Mouse (Mus musculus) neural tube, embryonic 11.5 days (tissue): ENCODE measurements around the gene Ankrd11. TPM values are rescaled to one million over a fixed set of nuclear protein-coding genes. Genes with fewer than 3 reads are reported as not detected.

Source experiments
- ATAC-seq: fragments of 200-750 bp; cut with Nextera tagmentation; 2 replicates; pipeline ENCODE4 v1.8.0; 2017; ENCODE audit warnings: moderate number of reproducible peaks, mild to moderate bottlenecking, moderate TSS enrichment, moderate library complexity; ENCODE audit not compliant: insufficient read depth, low FRiP score, low TSS enrichment
- DNase-seq: peaks from one replicate; pipeline ENCODE4 v3.0.0-alpha.2; 2015; ENCODE audit warnings: low spot score
- H3K27ac ChIP-seq: fragments of 300-500 bp; sonication (generic); 2 replicates; pipeline ENCODE4 v1.5.1; 2014; ENCODE audit warnings: low read depth, mild to moderate bottlenecking, low read length
- H3K27me3 ChIP-seq: fragments of 300-500 bp; sonication (generic); 2 replicates; pipeline ENCODE4 v1.6.1; 2014; ENCODE audit warnings: mild to moderate bottlenecking, low read length, mixed read lengths; ENCODE audit not compliant: control insufficient read depth, insufficient read depth
- H3K36me3 ChIP-seq: fragments of 300-500 bp; sonication (generic); 2 replicates; pipeline ENCODE4 v1.6.1; 2014; ENCODE audit warnings: mild to moderate bottlenecking, low read length, moderate library complexity, mixed read lengths; ENCODE audit not compliant: control insufficient read depth, insufficient read depth
- H3K4me1 ChIP-seq: fragments of 300-500 bp; sonication (generic); 2 replicates; pipeline ENCODE4 v1.6.1; 2014; ENCODE audit warnings: low read length, mixed read lengths; ENCODE audit not compliant: control insufficient read depth, insufficient read depth
- H3K4me2 ChIP-seq: fragments of 300-500 bp; sonication (generic); 2 replicates; pipeline ENCODE4 v1.6.1; 2014; ENCODE audit warnings: low read depth, mild to moderate bottlenecking, moderate library complexity
- H3K4me3 ChIP-seq: fragments of 300-500 bp; sonication (generic); 2 replicates; pipeline ENCODE4 v1.5.1; 2014; ENCODE audit warnings: low read depth, low read length
- H3K9ac ChIP-seq: fragments of 300-500 bp; sonication (generic); 2 replicates; pipeline ENCODE4 v1.6.1; 2014; ENCODE audit warnings: mild to moderate bottlenecking, low read length
- H3K9me3 ChIP-seq: fragments of 300-500 bp; sonication (generic); 2 replicates; pipeline ENCODE4 v1.6.1; 2016; ENCODE audit warnings: low read length; ENCODE audit not compliant: control insufficient read depth
- WGBS: fragments of 180-500 bp; shearing (Covaris S2); extraction: QIAGEN DNeasy Blood & Tissue Kit; methylation state at CpG from one replicate; pipeline ENCODE4 v1.1.7; 2014; 5-methylcytosine and 5-hydroxymethylcytosine counted together
- polyA plus RNA-seq: library from polyadenylated mRNA; unstranded; fragments of >200 nt; fragmentation: Nextera tagmentation; extraction: Ambion mirVana; gene quantifications from 2 replicates; pipeline ENCODE4 v1.2.1, GENCODE M21; 2014

Ankrd11 gene
- polyA plus RNA-seq, 1 experiment from 2014 or later, result 88.3 TPM

DNA sequence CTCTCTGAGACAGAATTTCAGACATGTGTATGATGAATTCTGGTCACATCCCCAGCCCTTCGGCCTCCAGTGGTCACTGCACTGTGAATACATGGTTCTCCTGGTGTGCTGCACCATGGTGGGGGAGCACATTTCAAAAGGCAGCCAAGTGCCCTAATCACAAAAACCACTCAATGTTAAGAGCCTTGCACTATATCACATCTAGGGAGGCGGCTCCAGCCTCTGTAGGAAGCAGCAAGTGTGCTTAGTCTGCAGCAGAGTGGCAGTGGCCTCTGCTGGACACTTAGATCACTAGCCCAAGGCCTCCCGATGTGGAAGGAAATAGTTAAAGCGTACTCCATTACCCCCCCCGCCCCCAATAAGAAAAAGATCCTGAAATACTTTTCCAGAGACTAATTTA lies 143.0 kb downstream of the Ankrd11 start:
- WGBS, result 82% methylated on average over 5 of the region's 5 CpGs
- no peak overlapping the region for H3K9ac ChIP-seq
- H3K27ac ChIP-seq, result no peak overlapping the region
- H3K9me3 ChIP-seq, result no peaks in the 10 kb centered on the region
- no peak overlapping the region for H3K4me2 ChIP-seq
- H3K36me3 ChIP-seq, result peaks cover 19% of the 10 kb centered on the region; the same call in 1 of the 2 replicates
- H3K4me3 ChIP-seq, result no peak overlapping the region
- H3K4me1 ChIP-seq, result no peaks in the 10 kb centered on the region
- no peak for ATAC-seq
- no peak for DNase-seq
- no peaks in the 10 kb centered on the region for H3K27me3 ChIP-seq

DNA sequence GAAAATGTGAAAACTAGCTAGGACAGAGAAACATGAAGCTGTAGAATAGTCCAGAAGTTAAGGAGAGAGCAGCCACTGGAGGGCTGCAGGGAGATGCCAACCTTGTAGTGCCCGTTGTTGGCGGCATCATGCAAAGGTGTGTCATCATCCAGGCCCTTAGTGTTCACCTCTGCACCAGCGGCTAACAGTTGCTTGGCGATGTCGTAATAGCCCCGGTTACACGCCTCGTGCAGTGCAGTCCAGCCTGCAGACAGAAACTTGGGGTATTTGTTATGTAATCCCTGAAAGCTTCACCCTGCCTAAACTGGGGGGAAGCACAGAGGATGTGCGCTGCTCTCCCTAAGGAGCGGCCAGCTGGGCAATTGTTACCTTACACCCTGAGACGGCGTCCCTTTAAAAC lies 143.6 kb downstream of the Ankrd11 start:
- 96% methylated on average over 12 of the region's 12 CpGs for WGBS
- DNase-seq, result no peak
- no peaks in the 10 kb centered on the region for H3K27me3 ChIP-seq
- H3K4me2 ChIP-seq, result no peak overlapping the region
- H3K9ac ChIP-seq, result no peak overlapping the region
- H3K9me3 ChIP-seq, result no peaks in the 10 kb centered on the region
- H3K4me1 ChIP-seq, result no peaks in the 10 kb centered on the region
- H3K36me3 ChIP-seq, result peaks cover 19% of the 10 kb centered on the region; the same call in 1 of the 2 replicates
- H3K27ac ChIP-seq, result no peak overlapping the region
- no peak for ATAC-seq
- H3K4me3 ChIP-seq, result no peak overlapping the region

DNA sequence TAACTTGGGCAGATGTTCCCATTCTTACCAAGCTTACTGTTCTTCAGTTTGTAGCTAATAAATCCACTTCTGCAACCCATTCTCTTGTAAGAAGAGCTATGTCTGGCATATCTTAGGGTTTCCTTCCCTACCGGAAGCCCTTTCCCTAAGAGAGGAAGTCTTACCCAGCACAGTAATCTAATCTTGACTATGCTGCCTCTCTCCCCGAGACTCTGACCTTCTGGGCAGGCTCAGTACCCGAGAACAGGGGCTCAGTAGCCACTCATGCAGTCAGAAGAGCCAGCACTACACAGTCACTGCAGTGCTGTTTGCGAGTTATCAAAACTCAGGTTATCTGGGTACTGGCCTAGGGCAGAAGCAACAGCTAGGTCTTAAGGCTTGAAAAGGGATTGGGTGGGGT lies 144.1 kb downstream of the Ankrd11 start:
- peaks cover 19% of the 10 kb centered on the region; the same call in 1 of the 2 replicates for H3K36me3 ChIP-seq
- no peak for ATAC-seq
- DNase-seq, result no peak
- WGBS, result 96% methylated on average over 4 of the region's 4 CpGs
- H3K9ac ChIP-seq, result no peak overlapping the region
- no peak overlapping the region for H3K27ac ChIP-seq
- no peaks in the 10 kb centered on the region for H3K4me1 ChIP-seq
- no peaks in the 10 kb centered on the region for H3K9me3 ChIP-seq
- no peak overlapping the region for H3K4me3 ChIP-seq
- H3K27me3 ChIP-seq, result no peaks in the 10 kb centered on the region
- H3K4me2 ChIP-seq, result no peak overlapping the region

DNA sequence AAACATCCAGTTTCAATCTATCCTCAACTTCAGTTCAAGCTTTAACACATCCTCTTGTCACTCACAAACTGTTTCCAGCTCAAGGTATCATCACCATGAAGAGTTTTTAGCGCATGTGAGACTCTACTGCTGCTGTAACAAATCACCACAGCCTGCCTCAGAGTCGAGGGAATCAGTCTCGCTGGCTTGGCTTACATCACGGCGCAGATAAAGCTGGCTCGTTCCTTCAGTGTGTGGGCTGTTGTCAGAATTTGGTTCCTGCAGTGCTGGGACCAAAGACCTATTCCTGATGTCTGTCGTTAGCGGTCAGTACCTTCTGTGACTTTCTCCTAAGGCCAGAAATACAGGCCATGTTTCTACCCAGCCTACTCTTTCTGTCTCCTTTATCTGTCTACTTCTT lies 144.9 kb downstream of the Ankrd11 start:
- Histone ChIP-seq H3K9me3 (no peaks in the 10 kb centered on the region), H3K36me3 (peaks cover 21% of the 10 kb centered on the region; the same call in 1 of the 2 replicates), H3K27ac (no peak overlapping the region), H3K4me2 (no peak overlapping the region), H3K4me1 (no peaks in the 10 kb centered on the region), H3K4me3 (no peak overlapping the region), H3K9ac (no peak overlapping the region), H3K27me3 (no peaks in the 10 kb centered on the region)
- WGBS, result 97% methylated on average over 8 of the region's 8 CpGs
- ATAC-seq (no peak), DNase-seq (no peak)

DNA sequence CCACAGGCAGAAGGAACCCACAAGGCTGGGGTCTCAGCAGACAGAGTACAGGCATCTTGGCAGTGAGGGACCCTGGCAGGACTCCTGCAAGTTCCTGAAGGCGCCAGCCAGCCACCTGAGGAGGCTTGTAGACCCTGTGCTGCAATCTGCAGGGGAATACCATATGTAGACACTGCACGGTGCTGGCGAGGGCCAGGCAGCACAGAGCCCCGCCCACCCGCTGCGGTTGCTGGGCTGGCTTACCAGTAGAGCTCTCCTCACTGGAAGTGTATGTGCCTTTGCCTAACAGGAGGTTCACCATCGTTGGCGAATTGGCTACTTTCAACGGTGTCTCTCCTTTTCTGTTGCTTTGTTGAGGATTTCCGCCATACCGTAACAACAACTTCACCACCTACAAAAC lies 145.8 kb downstream of the Ankrd11 start:
- ATAC-seq (no peak), DNase-seq (no peak)
- H3K9me3 ChIP-seq, result no peaks in the 10 kb centered on the region
- no peak overlapping the region for H3K4me2 ChIP-seq
- peaks cover 23% of the 10 kb centered on the region for H3K36me3 ChIP-seq
- H3K27ac ChIP-seq, result no peak overlapping the region
- H3K27me3 ChIP-seq, result no peaks in the 10 kb centered on the region
- no peak overlapping the region for H3K9ac ChIP-seq
- no peak overlapping the region for H3K4me3 ChIP-seq
- no peaks in the 10 kb centered on the region for H3K4me1 ChIP-seq
- WGBS, result 95% methylated on average over 11 of the region's 11 CpGs

DNA sequence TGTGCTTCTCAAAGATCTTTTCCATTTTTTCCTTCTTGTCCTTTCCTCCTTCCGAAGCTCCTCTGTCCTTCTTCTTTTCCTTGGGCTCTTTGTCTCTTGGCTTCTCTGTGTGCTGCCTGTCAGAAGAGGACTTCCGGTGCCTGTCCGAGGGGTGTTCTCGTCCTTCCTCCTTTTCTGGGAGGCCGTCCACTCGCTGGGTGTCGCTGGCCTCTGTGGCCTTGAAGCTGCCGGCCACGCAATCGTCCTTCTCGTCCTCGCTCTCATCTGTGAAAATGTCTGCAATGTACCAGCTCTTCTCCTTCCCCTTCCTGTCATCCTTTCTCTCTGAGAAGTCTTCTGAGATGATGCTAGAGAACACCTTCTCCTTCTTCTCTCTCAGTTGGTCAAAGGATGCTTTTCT lies 148.6 kb downstream of the Ankrd11 start:
- H3K36me3 ChIP-seq, result peaks cover 31% of the 10 kb centered on the region
- ATAC-seq, result no peak

DNA sequence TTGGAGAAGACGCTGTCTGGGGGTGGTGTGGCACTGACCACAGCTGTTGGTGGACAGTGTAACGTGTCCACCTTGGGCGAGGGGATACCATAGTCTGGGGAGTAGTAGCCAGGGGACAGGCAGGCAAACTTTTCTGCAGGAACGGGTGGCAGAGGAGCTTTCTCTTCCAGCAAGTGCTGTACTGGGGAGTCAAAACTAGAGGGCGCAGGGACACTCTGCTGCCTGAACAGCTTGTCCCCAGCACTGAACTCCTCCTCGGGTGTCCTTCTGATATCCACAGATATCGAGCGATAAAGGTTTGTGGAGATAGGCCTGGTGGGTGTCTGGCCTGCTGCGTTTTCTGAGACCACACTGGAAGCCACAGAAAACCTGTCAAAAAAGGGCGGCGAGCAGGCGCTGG lies 150.6 kb downstream of the Ankrd11 start:
- H3K4me1 ChIP-seq, result no peaks in the 10 kb centered on the region
- H3K4me2 ChIP-seq, result no peak overlapping the region
- WGBS, result 91% methylated on average over 12 of the region's 12 CpGs
- no peak overlapping the region for H3K27ac ChIP-seq
- no peak overlapping the region for H3K4me3 ChIP-seq
- H3K9me3 ChIP-seq, result no peaks in the 10 kb centered on the region
- ATAC-seq (no peak), DNase-seq (no peak)
- peaks cover 33% of the 10 kb centered on the region for H3K36me3 ChIP-seq
- no peak overlapping the region for H3K9ac ChIP-seq
- no peaks in the 10 kb centered on the region for H3K27me3 ChIP-seq

More for the DNA sequence above, 148.6 kb downstream of the Ankrd11 start:
- no peak overlapping the region for H3K4me3 ChIP-seq
- no peaks in the 10 kb centered on the region for H3K9me3 ChIP-seq
- H3K9ac ChIP-seq, result no peak overlapping the region
- H3K27ac ChIP-seq, result no peak overlapping the region
- WGBS, result 94% methylated on average over 12 of the region's 12 CpGs
- no peak for DNase-seq
- no peaks in the 10 kb centered on the region for H3K4me1 ChIP-seq
- H3K27me3 ChIP-seq, result no peaks in the 10 kb centered on the region
- H3K4me2 ChIP-seq, result no peak overlapping the region

DNA sequence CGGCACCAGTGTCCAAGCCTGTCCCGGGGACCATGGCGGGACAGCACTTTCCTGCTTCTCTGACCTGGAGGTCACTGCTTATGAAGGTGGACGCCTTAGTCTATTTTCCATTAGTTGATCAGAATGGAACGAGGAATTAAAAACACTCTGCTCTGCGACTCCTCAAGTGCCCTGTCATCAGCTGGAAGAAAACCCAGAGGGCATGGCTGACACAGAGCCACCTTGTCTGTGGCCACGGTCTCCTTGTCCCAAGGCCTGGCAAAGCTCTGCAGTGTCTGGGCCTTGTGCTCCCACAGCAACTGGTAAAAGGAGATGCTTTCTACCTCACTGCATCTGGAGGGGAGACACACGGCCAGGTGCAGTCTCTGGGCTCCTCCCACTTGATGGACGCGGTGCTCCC lies 158.4 kb downstream of the Ankrd11 start:
- H3K36me3 ChIP-seq, result peaks cover 27% of the 10 kb centered on the region
- 91% methylated on average over 10 of the region's 10 CpGs for WGBS

DNA sequence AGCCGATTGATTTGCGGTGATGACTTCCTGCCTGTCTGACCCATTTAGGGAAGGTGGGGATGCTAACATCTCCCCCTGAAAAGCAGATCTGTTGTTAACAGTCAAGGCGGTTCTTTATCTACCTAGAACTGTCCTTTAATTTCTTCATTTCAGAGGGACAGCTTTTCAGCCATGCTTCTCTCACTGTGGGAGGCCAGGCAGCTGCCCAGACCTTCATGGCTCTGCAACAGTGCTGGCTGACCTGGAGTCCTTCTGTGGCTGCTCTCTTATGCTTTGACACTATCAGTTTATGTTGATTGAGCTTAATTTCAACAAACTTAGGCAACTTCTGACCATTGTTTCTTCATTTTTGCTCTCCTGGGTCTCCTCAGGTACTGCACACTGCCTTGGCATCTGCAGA lies 161.8 kb downstream of the Ankrd11 start:
- Histone ChIP-seq H3K9me3 (no peaks in the 10 kb centered on the region), H3K9ac (no peak overlapping the region), H3K36me3 (peaks cover 9% of the 10 kb centered on the region), H3K4me1 (0 out of 2 replicates have a peak, but pooled peaks cover 7% of the 10 kb centered on the region), H3K4me3 (no peak overlapping the region), H3K27me3 (no peaks in the 10 kb centered on the region), H3K27ac (no peak overlapping the region), H3K4me2 (no peak overlapping the region)
- no peak for ATAC-seq
- WGBS, result 40% methylated on average over 3 of the region's 3 CpGs
- no peak for DNase-seq

More for the DNA sequence above, 158.4 kb downstream of the Ankrd11 start:
- no peaks in the 10 kb centered on the region for H3K9me3 ChIP-seq
- no peak overlapping the region for H3K9ac ChIP-seq
- ATAC-seq (no peak), DNase-seq (no peak)
- H3K27me3 ChIP-seq, result no peaks in the 10 kb centered on the region
- H3K27ac ChIP-seq, result no peak overlapping the region
- H3K4me3 ChIP-seq, result no peak overlapping the region
- H3K4me2 ChIP-seq, result no peak overlapping the region
- 0 out of 2 replicates have a peak, but pooled peaks cover 7% of the 10 kb centered on the region for H3K4me1 ChIP-seq
